Mouse (Mus musculus): ENCODE results near the gene Bmp8b.

DNA sequence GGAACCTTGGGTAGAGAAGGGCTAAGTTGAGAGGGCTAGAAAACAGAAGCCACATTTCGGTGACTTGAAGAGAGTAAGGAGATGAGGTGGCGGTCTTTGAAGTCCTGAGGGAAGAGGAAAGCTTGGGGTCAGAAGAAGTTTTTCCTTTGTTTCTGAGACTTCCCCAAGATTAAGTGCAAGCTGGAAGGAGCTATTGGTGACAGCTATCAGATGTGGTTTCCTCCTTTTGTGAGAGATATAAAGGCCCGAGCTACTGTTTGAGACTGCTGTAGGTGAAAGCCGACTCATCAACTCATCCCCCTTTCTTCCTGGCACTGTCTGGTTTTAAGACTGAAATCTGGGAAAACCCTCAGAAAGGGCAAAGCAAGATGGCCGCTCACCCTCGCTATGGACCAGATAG is 36.3 kb upstream of the Bmp8b start:
- no peak for TF ChIP-seq CTCF (IDR thresholded peaks at IDR 0.05)
- TF ChIP-seq POLR2A (IDR thresholded peaks at IDR 0.05; ENCODE audit: insufficient read depth, low read depth, low read length) = no peak

Data from heart, adult 2 months (tissue).